Mouse (Mus musculus): ENCODE results near the gene Map10.

The Map10 gene

DNA sequence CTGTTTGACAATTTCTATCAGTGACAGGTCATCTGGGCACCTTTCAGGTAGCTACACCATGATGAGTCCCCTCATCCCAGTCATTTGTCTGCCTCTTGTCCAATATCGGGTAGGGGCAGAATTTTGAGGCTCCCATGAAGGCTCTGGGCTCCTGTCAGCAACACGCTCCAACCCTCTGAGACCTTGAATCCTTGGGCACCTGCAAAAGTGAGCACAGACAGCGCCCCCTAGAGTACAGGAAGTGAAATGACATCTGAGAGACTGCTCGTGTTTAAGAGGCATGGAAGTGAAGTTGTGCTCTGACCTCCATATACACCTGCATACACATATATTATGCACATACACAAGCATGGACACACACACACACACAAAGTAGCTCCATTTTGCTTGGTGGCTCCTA is 49.3 kb downstream of the Map10 start:
- no peak for DNase-seq

DNA sequence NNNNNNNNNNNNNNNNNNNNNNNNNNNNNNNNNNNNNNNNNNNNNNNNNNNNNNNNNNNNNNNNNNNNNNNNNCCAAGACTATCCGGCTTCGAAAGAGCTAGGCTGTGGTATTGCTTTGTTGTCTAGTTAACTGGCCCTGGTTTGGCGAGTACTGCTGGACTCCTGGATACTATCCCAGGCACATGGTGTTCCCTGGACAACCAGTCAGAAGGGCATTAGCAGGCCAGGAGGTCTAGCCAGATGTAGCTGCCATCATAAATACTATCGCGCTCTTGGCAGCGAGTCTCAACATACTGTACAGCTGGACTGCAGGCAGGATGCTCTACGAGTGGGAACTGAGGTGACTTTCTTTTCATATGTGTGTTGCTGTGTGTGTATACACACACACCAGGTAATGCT is 53.1 kb downstream of the Map10 start:
- DNase-seq: peak; percentile 20 to 65
